Mouse (Mus musculus): ENCODE measurements around the gene Ufd1. TPM values are rescaled to one million over a fixed set of nuclear protein-coding genes. Genes with fewer than 3 reads are reported as not detected.

The Ufd1 gene
- total and polyA plus RNA-seq, 3 experiments: 41.9 to 67.8 TPM; not detected in 1

GRCm38 (mm10) chr16:18773936-18774335, 37.6 kb upstream of the Ufd1 start:
- H3K27ac ChIP-seq (ENCODE audit: control insufficient read depth, low read depth, low read length): no peak overlapping the region
- no peak overlapping the region for H3K4me3 ChIP-seq (ENCODE audit: control insufficient read depth in 1 of 2, insufficient read depth in 1 of 2, low read depth in 2 of 2, low read length in 2 of 2)
- no peak for TF ChIP-seq NRF1 (IDR thresholded peaks at IDR 0.05; ENCODE audit: insufficient read depth, low read depth, low read length, poor library complexity, severe bottlenecking)
- TF ChIP-seq POLR2AphosphoS2 (IDR thresholded peaks at IDR 0.05; ENCODE audit: low read length): no peak
- TF ChIP-seq EP300 (IDR thresholded peaks at IDR 0.05; ENCODE audit: low read depth in 1 of 2, low read length in 2 of 2): no peak
- no peak for TF ChIP-seq MAZ (IDR thresholded peaks at IDR 0.05; ENCODE audit: low read depth, low read length)
- TF ChIP-seq RAD21 (IDR thresholded peaks at IDR 0.05; ENCODE audit: low read depth, low read length): no peak
- TF ChIP-seq MYC (IDR thresholded peaks at IDR 0.05; ENCODE audit: low read depth, low read length): no peak
- TF ChIP-seq TAL1 (IDR thresholded peaks at IDR 0.05; ENCODE audit: low read length): no peak
- TF ChIP-seq SIN3A (IDR thresholded peaks at IDR 0.05; ENCODE audit: low read length): no peak
- no peak for TF ChIP-seq UBTF (IDR thresholded peaks at IDR 0.05; ENCODE audit: borderline replicate concordance, insufficient read depth, low read depth, low read length)
- no peak for TF ChIP-seq CTCF (IDR thresholded peaks at IDR 0.05 in 2 of 3, conservative IDR thresholded peaks at IDR 0.05 in 1 of 3; ENCODE audit: control insufficient read depth in 1 of 3, insufficient read depth in 1 of 3, low read depth in 2 of 3, low read length in 3 of 3, poor library complexity in 1 of 3, severe bottlenecking in 1 of 3)
- no peak for TF ChIP-seq GATA1 (IDR thresholded peaks at IDR 0.05; ENCODE audit: low read depth, low read length)
- TF ChIP-seq ZNF384 (IDR thresholded peaks at IDR 0.05; ENCODE audit: low read depth, low read length): no peak
- no peaks in the 10 kb centered on the region for H3K9me3 ChIP-seq (replicated peaks; ENCODE audit: insufficient read depth, low read length)
- DNase-seq (ENCODE audit: low read depth, low spot score): no peak
- peaks cover 0 to 6% of the 10 kb centered on the region in 2 experiments; a peak in 2 of 4 replicates for H3K27me3 ChIP-seq (ENCODE audit: control insufficient read depth in 1 of 2, insufficient read depth in 2 of 2, low read length in 2 of 2)
- H3K79me2 ChIP-seq (ENCODE audit: control insufficient read depth, insufficient read depth, low read length, poor library complexity): no peaks in the 10 kb centered on the region
- no peak overlapping the region for H3K9ac ChIP-seq (ENCODE audit: control insufficient read depth, low read depth, low read length, poor library complexity, severe bottlenecking)
- H3K4me1 ChIP-seq (ENCODE audit: control insufficient read depth in 1 of 2, insufficient read depth in 2 of 2, low read length in 2 of 2): no peaks in the 10 kb centered on the region
- H3K36me3 ChIP-seq (ENCODE audit: control insufficient read depth in 1 of 2, insufficient read depth in 2 of 2, low read length in 2 of 2): no peaks in the 10 kb centered on the region

GRCm38 (mm10) chr16:18775621-18776555, 35.7 kb upstream of the Ufd1 start:
- TF ChIP-seq E2F4 (IDR thresholded peaks at IDR 0.05; ENCODE audit: borderline replicate concordance, low read depth, low read length): no peak
- no peak overlapping the region for H3K4me3 ChIP-seq (ENCODE audit: control insufficient read depth in 1 of 2, insufficient read depth in 1 of 2, low read depth in 2 of 2, low read length in 2 of 2)
- H3K9ac ChIP-seq (ENCODE audit: control insufficient read depth, low read depth, low read length, poor library complexity, severe bottlenecking): no peak overlapping the region

More at GRCm38 (mm10) chr16:18775621-18776555, 35.7 kb upstream of the Ufd1 start:
- Histone ChIP-seq H3K79me2 (ENCODE audit: control insufficient read depth, insufficient read depth, low read length, poor library complexity) (no peaks in the 10 kb centered on the region), H3K27ac (ENCODE audit: control insufficient read depth, low read depth, low read length) (no peak overlapping the region), H3K9me3 (replicated peaks; ENCODE audit: insufficient read depth, low read length) (no peaks in the 10 kb centered on the region), H3K4me1 (ENCODE audit: control insufficient read depth in 1 of 2, insufficient read depth in 2 of 2, low read length in 2 of 2) (no peaks in the 10 kb centered on the region), H3K27me3 (ENCODE audit: control insufficient read depth in 1 of 2, insufficient read depth in 2 of 2, low read length in 2 of 2) (no peaks in the 10 kb centered on the region), H3K36me3 (ENCODE audit: control insufficient read depth in 1 of 2, insufficient read depth in 2 of 2, low read length in 2 of 2) (no peaks in the 10 kb centered on the region)
- DNase-seq (ENCODE audit: low read depth, low spot score): no peak

Data from MEL (cell line).